Mouse (Mus musculus): ENCODE data around the gene Rtn4.
A peak's percentile ranks its signal among the peaks of the same experiment; 100 is the strongest.
"Not testable (repeated sequence)": the region's sequence is repeated elsewhere in the genome, so short reads cannot be mapped to it uniquely, and the experiment has no call there.

The Rtn4 gene

GRCm38 (mm10) chr11:29714114-29714513, 21.4 kb downstream of the Rtn4 start:
- DNase-seq (ENCODE audit: low spot score in 2 of 2): no peak

GRCm38 (mm10) chr11:29714789-29715188, 22.0 kb downstream of the Rtn4 start:
- DNase-seq (ENCODE audit: low spot score in 2 of 2): no peak

- no peak for DNase-seq (ENCODE audit: low spot score in 2 of 2)
These were observed 22.8 kb downstream of the Rtn4 start for GRCm38 (mm10) chr11:29715499-29715898.

- peak in 1 of 2 experiments; percentile 20 for DNase-seq (ENCODE audit: low spot score in 2 of 2)
These were observed 25.8 kb downstream of the Rtn4 start for GRCm38 (mm10) chr11:29718541-29718940.

GRCm38 (mm10) chr11:29719597-29719996, 26.9 kb downstream of the Rtn4 start:
- DNase-seq (ENCODE audit: low spot score in 2 of 2): no peak

GRCm38 (mm10) chr11:29724213-29724612, 31.5 kb downstream of the Rtn4 start:
- DNase-seq (ENCODE audit: low spot score in 2 of 2): no peak

GRCm38 (mm10) chr11:29725167-29725566, 32.4 kb downstream of the Rtn4 start:
- DNase-seq (ENCODE audit: low spot score in 2 of 2): no peak

- DNase-seq (ENCODE audit: low spot score in 2 of 2): no peak
These were observed 32.9 kb downstream of the Rtn4 start for GRCm38 (mm10) chr11:29725610-29726009.

GRCm38 (mm10) chr11:29727901-29728300, 35.2 kb downstream of the Rtn4 start:
- DNase-seq (ENCODE audit: low spot score in 2 of 2): no peak

GRCm38 (mm10) chr11:29739752-29740151, 47.0 kb downstream of the Rtn4 start:
- DNase-seq (ENCODE audit: low spot score in 2 of 2): no peak

GRCm38 (mm10) chr11:29744760-29745430, 52.1 kb downstream of the Rtn4 start:
- DNase-seq (ENCODE audit: low spot score in 2 of 2): no peak

GRCm38 (mm10) chr11:29745513-29745912, 52.8 kb downstream of the Rtn4 start:
- DNase-seq (ENCODE audit: low spot score in 2 of 2): no peak

- DNase-seq (ENCODE audit: low spot score in 2 of 2): no peak
These were observed 53.5 kb downstream of the Rtn4 start for GRCm38 (mm10) chr11:29746203-29746602.

GRCm38 (mm10) chr11:29747365-29747764, 54.6 kb downstream of the Rtn4 start:
- no peak for DNase-seq (ENCODE audit: low spot score in 2 of 2)

GRCm38 (mm10) chr11:29747881-29748280, 55.1 kb downstream of the Rtn4 start:
- DNase-seq (ENCODE audit: low spot score in 2 of 2): no peak

GRCm38 (mm10) chr11:29748750-29749467, 56.2 kb downstream of the Rtn4 start:
- no peak for DNase-seq (ENCODE audit: low spot score in 2 of 2)

GRCm38 (mm10) chr11:29749468-29749829, 56.7 kb downstream of the Rtn4 start:
- DNase-seq (ENCODE audit: low spot score in 2 of 2): no peak

GRCm38 (mm10) chr11:29751013-29751412, 58.3 kb downstream of the Rtn4 start:
- no peak for DNase-seq (ENCODE audit: low spot score in 2 of 2)

GRCm38 (mm10) chr11:29751648-29752611, 59.2 kb downstream of the Rtn4 start:
- no peak for DNase-seq (ENCODE audit: low spot score in 2 of 2)

- not testable (repeated sequence) for DNase-seq (ENCODE audit: low spot score in 2 of 2)
These were observed 63.3 kb downstream of the Rtn4 start for GRCm38 (mm10) chr11:29756007-29756406.

- DNase-seq (ENCODE audit: low spot score in 2 of 2): no peak
These were observed 65.9 kb downstream of the Rtn4 start for GRCm38 (mm10) chr11:29758617-29759016.

- DNase-seq (ENCODE audit: low spot score in 2 of 2): no peak
These were observed 68.6 kb downstream of the Rtn4 start for GRCm38 (mm10) chr11:29761387-29761786.
